Mouse (Mus musculus) neural tube, embryonic 14.5 days (tissue): Measurements from ENCODE around the gene Stum. TPM values are rescaled to one million over a fixed set of nuclear protein-coding genes. Genes with fewer than 3 reads are reported as not detected.

ENCODE experiments used
- ATAC-seq: fragments of 200-750 bp; cut with Nextera tagmentation; 2 replicates; pipeline ENCODE4 v1.8.0; 2017; ENCODE audit warnings: low read depth, mild to moderate bottlenecking, moderate TSS enrichment, moderate library complexity
- H3K27ac ChIP-seq: fragments of 300-500 bp; sonication (generic); 2 replicates; pipeline ENCODE4 v1.5.1; 2014; ENCODE audit warnings: low read depth, mild to moderate bottlenecking, control low read depth, low read length, moderate library complexity, mixed read lengths
- H3K27me3 ChIP-seq: fragments of 300-500 bp; sonication (generic); 2 replicates; pipeline ENCODE4 v1.6.1; 2014; ENCODE audit warnings: low read length; ENCODE audit not compliant: control insufficient read depth, insufficient read depth
- H3K36me3 ChIP-seq: fragments of 300-500 bp; sonication (generic); 2 replicates; pipeline ENCODE4 v1.6.1; 2014; ENCODE audit warnings: low read length, mixed read lengths; ENCODE audit not compliant: control insufficient read depth, insufficient read depth
- H3K4me1 ChIP-seq: fragments of 300-500 bp; sonication (generic); 2 replicates; pipeline ENCODE4 v1.6.1; 2014; ENCODE audit warnings: low read length; ENCODE audit not compliant: control insufficient read depth, insufficient read depth
- H3K4me2 ChIP-seq: fragments of 300-500 bp; sonication (generic); 2 replicates; pipeline ENCODE4 v1.6.1; 2014; ENCODE audit warnings: mild to moderate bottlenecking, low read depth, low read length, control low read depth
- H3K4me3 ChIP-seq: fragments of 300-500 bp; sonication (generic); 2 replicates; pipeline ENCODE4 v1.5.1; 2014; ENCODE audit warnings: low read depth, low read length, control low read depth, mixed read lengths
- H3K9ac ChIP-seq: fragments of 300-500 bp; sonication (generic); replicated peaks from 2 replicates; pipeline ENCODE4 v1.6.1; 2014; ENCODE audit warnings: low read depth, mild to moderate bottlenecking, control low read depth, low read length, mixed read lengths
- H3K9me3 ChIP-seq: fragments of 300-500 bp; sonication (generic); 2 replicates; pipeline ENCODE4 v1.6.1; 2016; ENCODE audit warnings: low read length; ENCODE audit not compliant: control insufficient read depth
- WGBS: fragments of 180-500 bp; shearing (Covaris S2); extraction: QIAGEN DNeasy Blood & Tissue Kit; methylation state at CpG from one replicate; pipeline ENCODE4 v1.1.7; 2014; 5-methylcytosine and 5-hydroxymethylcytosine counted together
- polyA plus RNA-seq: library from polyadenylated mRNA; unstranded; fragments of >200 nt; fragmentation: Nextera tagmentation; extraction: Ambion mirVana; gene quantifications from 2 replicates; pipeline ENCODE4 v1.2.1, GENCODE M21; 2014

The Stum gene
- polyA plus RNA-seq, 1 experiment from 2014 or later, result 27.7 TPM

GRCm38 (mm10) chr1:180460721-180461120, 22.6 kb downstream of the Stum start:
- H3K9ac ChIP-seq, result no peak overlapping the region
- H3K36me3 ChIP-seq, result no peaks in the 10 kb centered on the region
- no peak for ATAC-seq
- H3K27ac ChIP-seq, result no peak overlapping the region
- H3K4me3 ChIP-seq, result no peak overlapping the region
- no peak overlapping the region for H3K4me2 ChIP-seq
- H3K4me1 ChIP-seq, result peaks cover 12% of the 10 kb centered on the region
- no peaks in the 10 kb centered on the region for H3K27me3 ChIP-seq
- WGBS, result 66% methylated on average over 5 of the region's 5 CpGs
- no peaks in the 10 kb centered on the region for H3K9me3 ChIP-seq

- H3K36me3 ChIP-seq, result no peaks in the 10 kb centered on the region
- H3K4me3 ChIP-seq, result no peak overlapping the region
- H3K9ac ChIP-seq, result no peak overlapping the region
- no peak overlapping the region for H3K4me2 ChIP-seq
- no peaks in the 10 kb centered on the region for H3K27me3 ChIP-seq
- no peak overlapping the region; the same call in 1 of the 2 replicates for H3K27ac ChIP-seq
- 65% methylated on average over 3 of the region's 3 CpGs for WGBS
- H3K9me3 ChIP-seq, result no peaks in the 10 kb centered on the region
- ATAC-seq, result no peak
- H3K4me1 ChIP-seq, result peaks cover 12% of the 10 kb centered on the region
Observed at GRCm38 (mm10) chr1:180458680-180459079, 24.6 kb downstream of the Stum start.

- H3K4me3 ChIP-seq, result no peak overlapping the region
- no peak overlapping the region for H3K9ac ChIP-seq
- peaks cover 12% of the 10 kb centered on the region for H3K4me1 ChIP-seq
- H3K4me2 ChIP-seq, result no peak overlapping the region
- H3K27me3 ChIP-seq, result no peaks in the 10 kb centered on the region
- 0 out of 2 replicates have a peak, but pooled peaks have one; percentile 26 for ATAC-seq
- H3K9me3 ChIP-seq, result no peaks in the 10 kb centered on the region
- 58% methylated on average over 6 of the region's 6 CpGs for WGBS
- no peaks in the 10 kb centered on the region for H3K36me3 ChIP-seq
- peak overlapping the region; percentile 23; the same call in 1 of the 2 replicates for H3K27ac ChIP-seq
Observed at GRCm38 (mm10) chr1:180458274-180458673, 25.0 kb downstream of the Stum start.

DNA sequence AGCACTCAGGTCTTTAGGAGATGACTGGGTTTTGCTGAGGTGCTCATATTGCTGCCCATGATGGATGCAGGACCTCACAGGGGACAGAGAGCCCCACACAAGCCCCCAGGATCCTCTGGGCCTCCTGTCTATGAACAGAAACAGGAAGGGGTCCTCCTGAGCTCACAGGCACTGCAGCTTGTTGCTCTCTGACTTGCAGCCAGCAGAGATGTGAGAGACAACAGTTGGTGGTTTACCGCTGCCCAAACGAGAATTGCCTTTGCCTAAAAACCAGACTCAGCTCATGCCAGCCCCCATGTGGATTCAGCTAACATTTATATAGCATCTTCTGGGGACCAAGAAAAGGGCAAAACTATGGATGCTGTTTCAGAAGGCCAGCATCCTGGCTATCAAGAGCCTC, 33.7 kb downstream of the Stum start:
- WGBS, result 60% methylated on average over 2 of the region's 2 CpGs
- Histone ChIP-seq H3K4me2 (no peak overlapping the region), H3K9me3 (no peaks in the 10 kb centered on the region), H3K4me3 (no peak overlapping the region), H3K36me3 (no peaks in the 10 kb centered on the region), H3K4me1 (no peaks in the 10 kb centered on the region), H3K9ac (no peak overlapping the region), H3K27ac (no peak overlapping the region), H3K27me3 (no peaks in the 10 kb centered on the region)
- ATAC-seq, result no peak

GRCm38 (mm10) chr1:180444411-180444810, 38.9 kb downstream of the Stum start:
- no peak overlapping the region for H3K4me2 ChIP-seq
- H3K27me3 ChIP-seq, result no peaks in the 10 kb centered on the region
- H3K9me3 ChIP-seq, result no peaks in the 10 kb centered on the region
- H3K4me3 ChIP-seq, result no peak overlapping the region
- WGBS, result 66% methylated on average over 3 of the region's 3 CpGs
- H3K36me3 ChIP-seq, result no peaks in the 10 kb centered on the region
- H3K9ac ChIP-seq, result no peak overlapping the region
- H3K4me1 ChIP-seq, result no peaks in the 10 kb centered on the region
- no peak for ATAC-seq
- H3K27ac ChIP-seq, result no peak overlapping the region

DNA sequence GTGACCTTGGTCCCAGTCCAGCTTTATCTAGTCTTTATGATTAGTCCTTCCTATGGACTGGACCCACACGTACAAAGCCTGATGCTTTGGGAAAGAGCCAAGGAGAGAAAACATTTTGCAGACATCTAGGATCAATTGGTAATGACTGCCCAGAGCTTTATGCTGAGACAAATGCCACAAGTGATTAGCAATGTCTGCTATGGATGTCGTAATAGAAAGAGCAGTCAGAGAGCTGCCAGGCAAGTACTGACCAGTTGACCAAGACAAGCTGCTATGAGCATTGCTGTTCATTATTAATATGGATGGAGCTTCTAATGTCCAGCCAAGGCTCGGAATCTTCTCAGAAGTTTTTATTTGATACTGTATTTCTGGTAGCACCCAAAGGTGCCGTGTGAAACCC, 43.8 kb downstream of the Stum start:
- no peaks in the 10 kb centered on the region for H3K9me3 ChIP-seq
- H3K27ac ChIP-seq, result no peak overlapping the region
- no peaks in the 10 kb centered on the region for H3K4me1 ChIP-seq
- no peaks in the 10 kb centered on the region for H3K36me3 ChIP-seq
- H3K4me2 ChIP-seq, result no peak overlapping the region
- H3K27me3 ChIP-seq, result no peaks in the 10 kb centered on the region
- no peak overlapping the region for H3K9ac ChIP-seq
- WGBS, result 83% methylated on average over 4 of the region's 4 CpGs
- no peak for ATAC-seq
- no peak overlapping the region for H3K4me3 ChIP-seq

GRCm38 (mm10) chr1:180434925-180435324, 48.4 kb downstream of the Stum start:
- H3K9me3 ChIP-seq, result no peaks in the 10 kb centered on the region
- H3K36me3 ChIP-seq, result no peaks in the 10 kb centered on the region
- H3K4me1 ChIP-seq, result peaks cover 8% of the 10 kb centered on the region; the same call in 1 of the 2 replicates
- no peak for ATAC-seq
- no peak overlapping the region for H3K27ac ChIP-seq
- no peak overlapping the region for H3K4me2 ChIP-seq
- H3K9ac ChIP-seq, result no peak overlapping the region
- H3K4me3 ChIP-seq, result no peak overlapping the region
- 15% methylated on average over 9 of the region's 9 CpGs for WGBS
- H3K27me3 ChIP-seq, result no peaks in the 10 kb centered on the region

GRCm38 (mm10) chr1:180433796-180434566, 49.3 kb downstream of the Stum start:
- H3K4me1 ChIP-seq, result peaks cover 8% of the 10 kb centered on the region; the same call in 1 of the 2 replicates
- ATAC-seq, result peak; percentile 87
- WGBS, result 18% methylated on average over 7 of the region's 7 CpGs
- H3K9me3 ChIP-seq, result no peaks in the 10 kb centered on the region
- H3K36me3 ChIP-seq, result no peaks in the 10 kb centered on the region
- no peak overlapping the region for H3K4me2 ChIP-seq
- no peak overlapping the region for H3K9ac ChIP-seq
- H3K27ac ChIP-seq, result no peak overlapping the region; the same call in 1 of the 2 replicates
- no peak overlapping the region for H3K4me3 ChIP-seq
- no peaks in the 10 kb centered on the region for H3K27me3 ChIP-seq

- Histone ChIP-seq H3K36me3 (no peaks in the 10 kb centered on the region), H3K27me3 (no peaks in the 10 kb centered on the region), H3K4me2 (peak overlapping the region; percentile 65), H3K4me3 (peak overlapping the region; percentile 24), H3K4me1 (peaks cover 8% of the 10 kb centered on the region; the same call in 1 of the 2 replicates), H3K27ac (no peak overlapping the region; the same call in 1 of the 2 replicates), H3K9ac (peak overlapping the region; percentile 51), H3K9me3 (no peaks in the 10 kb centered on the region)
- ATAC-seq, result peak; percentile 32
- WGBS, result under 1% methylated on average over 16 of the region's 16 CpGs
Observed at GRCm38 (mm10) chr1:180433098-180433538, 50.2 kb downstream of the Stum start.
